Mouse (Mus musculus): Measurements from ENCODE around the gene Tmem182. TPM values are rescaled to one million over a fixed set of nuclear protein-coding genes. Genes with fewer than 3 reads are reported as not detected.

The Tmem182 gene
- 100 to 1,000 TPM; 137 to 148 TPM for total RNA-seq (2021)
- long read RNA-seq, experiment 1, transcript Tmem182-201 (5 exons, 2,716 nt) = major isoform, 131 of 166 reads
- long read RNA-seq, experiment 1, partial matches to known transcripts = 5 of 166 reads
- long read RNA-seq, experiment 1, other reads (novel, unspliced or antisense) = 30 of 166 reads
- long read RNA-seq, experiment 2, transcript Tmem182-201 (5 exons, 2,716 nt) = major isoform, 137 of 165 reads
- long read RNA-seq, experiment 2, partial matches to known transcripts = 12 of 165 reads
- long read RNA-seq, experiment 2, other reads (novel, unspliced or antisense) = 16 of 165 reads

DNA sequence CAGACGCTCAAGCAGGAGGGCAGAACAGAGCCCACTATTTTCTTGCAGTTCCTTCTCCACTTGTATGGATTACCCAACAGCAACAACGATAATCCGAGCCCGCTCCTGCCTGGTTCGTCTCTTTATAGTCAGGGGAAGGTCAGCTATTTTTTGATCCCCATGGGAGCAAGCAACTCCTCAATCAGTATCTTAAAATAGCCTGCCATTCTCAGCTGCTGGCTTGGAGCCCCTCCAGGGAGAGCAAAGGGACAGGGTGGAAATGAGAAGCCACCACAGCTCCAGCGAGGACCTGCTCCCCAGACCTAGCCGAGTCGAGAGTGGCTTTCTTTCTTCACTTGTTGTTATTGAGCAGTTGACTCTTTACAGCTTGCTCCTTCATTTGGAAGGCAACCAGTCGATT, at the start of gene Tmem182:
Gene Tmem182 (plus strand): TSS at position 251 of the 400 bp plus-strand sequence.
- DNase-seq (ENCODE audit: low spot score in 2 of 2) = peak in 1 of 2 experiments; percentile 62

DNA sequence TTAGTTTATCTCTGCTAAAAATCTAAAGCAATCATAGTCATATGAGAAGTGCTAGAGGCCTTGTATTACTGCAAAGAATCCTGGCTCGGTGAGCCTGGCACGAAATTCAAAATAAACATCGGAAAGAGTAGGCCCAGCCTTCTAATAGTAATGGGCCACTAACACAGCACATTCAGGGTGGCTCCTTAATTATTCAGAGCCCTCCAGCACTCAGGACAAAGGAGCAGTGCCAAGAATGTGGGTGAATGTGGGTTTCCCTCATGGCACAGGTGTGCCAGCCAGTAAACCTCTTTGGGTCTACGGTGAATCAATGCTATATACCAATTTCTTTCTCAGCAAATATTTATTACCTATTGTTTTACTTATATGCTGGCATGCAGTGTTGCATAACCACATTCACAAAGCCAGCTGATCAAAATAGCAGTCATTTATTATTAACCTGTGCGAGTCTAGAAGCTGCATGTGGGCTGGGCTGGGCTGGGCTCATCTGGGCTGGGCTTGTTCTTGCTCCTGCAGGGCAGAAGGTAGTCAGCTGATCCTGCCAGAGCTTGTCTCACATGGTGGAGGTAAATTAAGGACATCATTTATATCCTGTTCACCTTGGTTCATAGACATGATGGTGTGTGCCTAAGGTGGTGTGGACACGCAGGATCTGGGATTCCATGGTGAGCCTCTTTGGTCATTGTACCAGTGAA, 45.5 kb upstream of the Tmem182 start:
- no peak for DNase-seq (ENCODE audit: low spot score in 2 of 2)

GRCm38 (mm10) chr1:40764042-40764441, 41.4 kb upstream of the Tmem182 start:
- DNase-seq (ENCODE audit: low spot score in 2 of 2) = no peak

DNA sequence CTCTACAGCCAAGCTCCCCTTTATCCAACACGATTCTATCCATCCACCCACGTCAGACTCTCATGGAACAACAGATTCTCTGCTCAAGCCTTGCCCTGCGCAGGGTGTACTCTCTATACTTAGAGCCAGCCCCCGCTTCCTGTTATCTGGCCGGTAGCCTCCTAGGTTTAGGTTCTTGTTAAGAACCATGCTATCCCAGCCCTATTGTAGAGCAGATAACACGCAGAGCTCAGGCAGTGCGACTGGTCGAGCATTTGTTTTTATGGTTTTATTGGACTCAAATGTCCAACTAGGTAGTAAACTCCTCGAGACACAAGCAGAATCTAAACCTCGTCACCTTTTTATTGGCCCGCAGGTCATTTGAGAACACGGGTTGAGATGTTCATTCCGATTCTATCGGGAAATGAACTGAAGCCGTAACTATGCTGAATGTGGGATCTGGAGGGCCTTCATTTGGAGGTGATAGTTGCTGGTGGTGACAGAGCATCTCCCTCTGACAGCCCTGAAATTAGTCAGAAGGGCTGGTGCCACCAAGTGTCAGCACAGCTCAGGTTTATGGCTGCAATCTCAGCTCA, 40.6 kb upstream of the Tmem182 start:
- no peak for DNase-seq (ENCODE audit: low spot score in 2 of 2)

DNA sequence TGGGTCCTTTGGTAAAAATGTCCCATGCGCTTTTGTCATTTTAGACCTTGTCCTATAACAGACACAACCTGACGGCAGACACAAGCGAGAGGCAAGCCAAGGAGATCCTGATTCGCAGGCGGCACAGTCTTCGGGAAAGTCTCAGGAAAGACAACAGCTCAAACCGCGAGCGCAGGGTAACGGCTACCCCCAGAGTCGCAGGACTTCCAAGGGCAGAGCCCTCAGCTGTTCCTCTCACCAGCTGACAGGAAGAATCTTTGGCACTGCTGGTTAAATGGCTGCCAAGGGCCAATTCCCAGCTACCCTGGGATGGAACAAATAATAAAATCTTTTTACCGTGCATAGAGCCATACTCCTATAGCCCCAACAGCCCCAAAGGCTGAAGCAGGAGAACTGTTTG, 39.9 kb upstream of the Tmem182 start:
- DNase-seq (ENCODE audit: low spot score in 2 of 2) = peak in 1 of 2 experiments; percentile 13

GRCm38 (mm10) chr1:40767588-40767987, 37.8 kb upstream of the Tmem182 start:
- DNase-seq (ENCODE audit: low spot score in 2 of 2) = no peak

GRCm38 (mm10) chr1:40768606-40769005, 36.8 kb upstream of the Tmem182 start:
- DNase-seq (ENCODE audit: low spot score in 2 of 2) = peak in 1 of 2 experiments; percentile 28

DNA sequence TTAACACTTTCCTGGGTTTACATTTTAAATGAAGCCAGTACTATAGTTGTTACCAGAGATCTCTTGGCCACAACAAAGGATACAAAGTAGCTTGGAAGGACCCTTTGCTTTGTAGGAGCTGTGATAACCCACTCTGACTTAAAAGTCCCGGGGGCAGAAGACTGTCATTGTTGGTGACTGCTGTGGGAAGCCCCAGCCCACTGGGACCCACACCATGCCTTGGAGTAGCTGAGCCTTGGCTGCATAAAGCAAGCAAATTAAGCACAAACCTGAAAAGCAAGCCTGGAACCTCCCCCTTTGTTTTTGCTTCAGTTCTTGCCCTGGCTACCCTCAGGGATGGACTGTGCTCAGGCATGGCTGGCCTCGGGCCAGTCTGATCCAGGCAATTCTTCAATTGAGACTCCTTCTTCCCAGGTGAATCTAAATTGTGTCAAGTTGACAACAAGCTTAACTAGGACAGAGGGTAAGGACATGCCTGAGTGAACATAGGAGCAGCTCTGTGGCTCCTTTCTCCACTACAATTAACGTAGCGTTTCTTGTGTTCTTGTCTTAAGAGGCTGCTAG, 36.0 kb upstream of the Tmem182 start:
- no peak for DNase-seq (ENCODE audit: low spot score in 2 of 2)

DNA sequence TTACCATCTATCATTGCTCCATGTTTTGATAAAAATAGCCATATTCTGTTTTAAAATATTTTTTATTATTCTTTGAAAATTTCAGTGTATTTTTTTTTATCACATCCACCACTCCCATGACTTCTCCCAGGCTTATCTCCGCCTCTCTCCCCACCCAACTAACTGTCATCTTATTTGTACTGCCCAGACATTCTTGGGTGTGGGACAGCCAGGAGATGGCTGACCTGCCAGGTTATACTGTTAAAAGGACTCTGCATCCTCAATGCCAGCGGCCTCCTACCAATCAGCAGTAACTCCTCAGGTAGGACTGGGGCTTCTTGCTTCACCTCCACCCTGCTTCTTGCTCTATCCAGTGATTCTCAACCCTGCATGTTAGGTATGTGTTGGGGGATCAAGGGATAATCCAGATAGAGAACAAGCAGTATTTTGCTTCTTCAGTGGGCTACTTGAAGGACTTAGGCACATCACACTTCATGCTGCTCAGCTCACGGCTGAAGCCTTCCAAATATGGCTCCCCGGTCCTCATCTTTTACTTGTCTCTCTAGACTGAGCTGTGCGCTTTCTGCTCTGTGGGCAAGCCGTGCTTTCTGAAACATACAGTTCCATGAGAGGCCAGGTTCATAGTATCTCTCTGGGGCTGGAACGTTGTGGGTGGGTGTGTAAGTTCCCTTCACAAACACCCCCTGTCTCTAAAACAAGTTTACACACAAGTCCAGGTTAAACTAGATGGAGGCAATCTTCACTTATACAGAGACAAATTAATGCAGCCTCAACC, 34.0 kb upstream of the Tmem182 start:
- no peak for DNase-seq (ENCODE audit: low spot score in 2 of 2)

GRCm38 (mm10) chr1:40773234-40773633, 32.2 kb upstream of the Tmem182 start:
- DNase-seq (ENCODE audit: low spot score in 2 of 2) = no peak

DNA sequence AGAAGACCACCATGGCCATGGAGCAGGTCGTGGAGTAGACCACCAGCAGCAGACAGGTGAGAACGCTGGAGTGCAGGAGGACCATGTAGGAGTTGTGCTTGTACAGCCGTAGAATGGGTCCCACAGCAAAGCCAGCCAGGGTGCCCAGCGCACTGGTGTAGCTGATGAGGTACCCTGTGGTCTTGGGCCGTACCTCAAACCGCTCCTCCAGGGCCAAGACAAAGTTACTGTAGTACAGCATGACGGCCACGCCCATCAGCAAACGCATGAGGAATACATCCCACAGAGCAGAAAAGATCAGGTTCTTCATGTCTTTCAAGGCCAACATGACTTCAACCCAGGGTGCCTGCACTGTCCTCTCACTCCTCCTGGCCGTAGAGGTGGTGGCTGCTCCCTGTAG, 31.4 kb upstream of the Tmem182 start:
- DNase-seq (ENCODE audit: low spot score in 2 of 2) = no peak

GRCm38 (mm10) chr1:40776102-40776501, 29.3 kb upstream of the Tmem182 start:
- no peak for DNase-seq (ENCODE audit: low spot score in 2 of 2)

DNA sequence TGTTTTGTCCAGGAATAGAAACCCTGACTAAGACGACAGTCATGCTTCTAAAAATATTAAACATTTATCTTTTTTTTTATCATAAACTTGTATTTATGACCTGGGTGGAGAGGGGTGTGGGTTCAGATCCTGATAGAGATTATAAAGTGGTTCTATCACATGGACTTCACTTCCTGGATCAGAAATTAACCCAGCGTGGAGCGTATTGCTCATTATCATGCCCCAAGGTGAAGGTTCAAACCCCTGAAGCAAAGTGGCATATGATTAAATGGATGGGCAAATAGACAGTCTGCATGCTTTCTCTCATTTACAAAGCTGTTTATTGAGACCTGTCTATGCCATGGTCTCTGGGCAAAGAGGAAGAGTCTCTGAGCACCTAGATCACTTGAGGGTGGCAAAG, 28.6 kb upstream of the Tmem182 start:
- no peak for DNase-seq (ENCODE audit: low spot score in 2 of 2)

DNA sequence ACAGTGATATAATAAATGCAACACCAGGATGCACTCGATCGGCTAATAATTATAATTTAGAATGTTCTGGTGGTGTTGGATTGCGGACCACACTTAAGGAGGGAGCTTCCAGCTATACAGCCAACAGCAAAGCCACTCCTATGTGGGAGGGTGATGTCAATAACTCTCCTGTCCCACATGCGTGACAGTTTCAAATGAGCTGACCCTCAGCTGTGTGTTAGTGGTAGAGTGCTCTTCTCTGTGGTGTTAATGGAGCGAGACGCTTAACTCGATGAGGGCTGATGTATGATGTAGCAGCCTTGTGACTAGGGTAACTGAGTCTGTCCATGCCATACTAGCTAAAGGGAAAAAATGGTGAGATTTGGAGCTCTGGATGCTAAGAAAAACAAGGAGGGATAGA, 22.0 kb upstream of the Tmem182 start:
- no peak for DNase-seq (ENCODE audit: low spot score in 2 of 2)

DNA sequence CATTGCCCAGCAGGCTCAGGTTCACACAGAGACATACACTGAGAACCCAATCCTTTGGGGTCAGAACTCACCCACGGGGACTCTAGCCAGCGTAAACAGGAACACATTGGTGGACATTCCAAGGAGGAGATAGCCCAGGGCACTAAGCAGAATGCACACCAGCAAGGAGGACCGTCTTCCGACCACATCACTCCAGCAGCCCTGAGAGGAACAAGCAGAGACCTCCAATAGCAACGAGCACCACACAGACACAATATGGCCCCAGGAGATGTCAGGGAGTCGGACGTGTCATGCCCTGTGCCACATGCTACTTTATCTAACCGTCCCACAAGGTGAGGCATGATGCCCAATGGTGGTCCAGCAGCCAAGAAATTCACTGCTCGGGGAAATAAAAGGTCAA, 21.1 kb upstream of the Tmem182 start:
- no peak for DNase-seq (ENCODE audit: low spot score in 2 of 2)

- DNase-seq (ENCODE audit: low spot score in 2 of 2) = no peak
Measured at GRCm38 (mm10) chr1:40785876-40786445, 19.4 kb upstream of the Tmem182 start.

DNA sequence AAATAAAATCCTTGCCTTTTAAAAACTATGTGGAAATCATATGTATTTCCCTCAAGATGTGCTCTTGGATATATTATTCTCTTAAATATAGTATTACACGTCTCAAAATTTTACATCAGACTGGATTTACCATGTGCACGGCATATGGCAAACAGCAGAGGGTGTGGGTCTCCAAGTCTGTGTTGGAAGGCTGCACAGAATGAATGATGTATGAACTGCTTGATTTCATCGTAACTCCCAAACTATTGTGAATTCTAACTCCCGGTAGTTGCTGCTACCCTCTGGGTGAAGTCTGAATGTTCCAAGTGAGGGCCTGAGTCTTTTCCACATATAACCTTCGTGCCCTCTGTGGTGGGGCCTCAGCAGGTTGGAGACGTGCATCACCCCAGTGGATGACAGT, 16.4 kb upstream of the Tmem182 start:
- no peak for DNase-seq (ENCODE audit: low spot score in 2 of 2)

DNA sequence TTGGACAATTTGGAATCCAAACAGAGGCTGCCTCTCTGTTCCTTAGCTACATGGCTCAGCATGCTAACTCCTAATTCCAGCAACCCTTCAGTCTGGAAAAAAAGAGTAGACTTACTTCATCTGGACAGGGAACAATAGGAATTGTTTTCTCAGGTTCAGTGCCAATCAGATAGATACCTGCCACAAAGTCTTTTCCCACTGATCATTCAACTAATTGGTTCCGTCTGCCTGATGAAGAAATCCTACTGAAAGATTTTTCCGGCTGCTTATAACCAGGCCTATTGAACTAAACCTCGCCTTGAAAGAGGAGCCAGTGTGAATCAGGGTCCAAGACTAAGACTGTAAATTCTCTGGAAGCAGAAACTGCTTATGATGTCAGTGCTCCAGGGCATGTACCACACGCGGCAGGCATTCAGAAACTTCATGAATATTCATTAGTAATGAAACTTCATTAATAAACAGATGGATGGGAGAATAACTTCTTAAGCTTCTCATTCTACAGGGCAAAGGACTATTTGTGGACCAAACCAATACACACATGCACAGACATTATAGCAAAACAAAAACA, 15.7 kb upstream of the Tmem182 start:
- no peak for DNase-seq (ENCODE audit: low spot score in 2 of 2)

- peak; percentile 80 to 91 for DNase-seq (ENCODE audit: low spot score in 2 of 2)
Measured at GRCm38 (mm10) chr1:40790324-40791141, 14.9 kb upstream of the Tmem182 start, which contains the start of gene Mfsd9. Gene Mfsd9 (minus strand): TSS chr1:40790687.

GRCm38 (mm10) chr1:40795508-40795907, 9.9 kb upstream of the Tmem182 start:
- no peak for DNase-seq (ENCODE audit: low spot score in 2 of 2)

All from gastrocnemius, postnatal 4 days (tissue).